Mouse (Mus musculus): ENCODE results near the gene Apol9a. TPM values are rescaled to one million over a fixed set of nuclear protein-coding genes. Genes with fewer than 3 reads are reported as not detected.
"Not testable (repeated sequence)": the region's sequence is repeated elsewhere in the genome, so short reads cannot be mapped to it uniquely, and the experiment has no call there.

Apol9a gene
- polyA plus RNA-seq, 1 experiment from 2014 or later = not detected

- H3K9ac ChIP-seq (ENCODE audit: low read length); H3K4me1 ChIP-seq (replicated peaks; ENCODE audit: control insufficient read depth, insufficient read depth, low read length); H3K9me3 ChIP-seq (ENCODE audit: control insufficient read depth, low read length); H3K36me3 ChIP-seq (ENCODE audit: control insufficient read depth, insufficient read depth, low read length); H3K27me3 ChIP-seq (ENCODE audit: control insufficient read depth, insufficient read depth, low read length); H3K4me2 ChIP-seq (ENCODE audit: low read depth, low read length, severe bottlenecking); ATAC-seq (replicated peaks; ENCODE audit: low FRiP score); H3K27ac ChIP-seq (ENCODE audit: low read depth, low read length); DNase-seq (ENCODE audit: low spot score); H3K4me3 ChIP-seq (ENCODE audit: low read depth, low read length): not testable (repeated sequence)
- WGBS = 38% methylated on average over 2 of the region's 10 CpGs
These were observed 5.9 kb upstream of the Apol9a start for GRCm38 (mm10) chr15:77416655-77417333.

- H3K4me1 ChIP-seq (replicated peaks; ENCODE audit: control insufficient read depth, insufficient read depth, low read length); H3K9ac ChIP-seq (ENCODE audit: low read length); H3K27ac ChIP-seq (ENCODE audit: low read depth, low read length); DNase-seq (ENCODE audit: low spot score); ATAC-seq (replicated peaks; ENCODE audit: low FRiP score); H3K4me2 ChIP-seq (ENCODE audit: low read depth, low read length, severe bottlenecking); H3K27me3 ChIP-seq (ENCODE audit: control insufficient read depth, insufficient read depth, low read length); H3K4me3 ChIP-seq (ENCODE audit: low read depth, low read length); H3K36me3 ChIP-seq (ENCODE audit: control insufficient read depth, insufficient read depth, low read length); H3K9me3 ChIP-seq (ENCODE audit: control insufficient read depth, low read length): not testable (repeated sequence)
- WGBS = 59% methylated on average over 2 of the region's 2 CpGs
These were observed 4.7 kb upstream of the Apol9a start for GRCm38 (mm10) chr15:77415653-77416052.

- 31% methylated on average over 4 of the region's 4 CpGs for WGBS
- not testable (repeated sequence) for H3K27me3 ChIP-seq (ENCODE audit: control insufficient read depth, insufficient read depth, low read length); H3K36me3 ChIP-seq (ENCODE audit: control insufficient read depth, insufficient read depth, low read length); H3K4me1 ChIP-seq (replicated peaks; ENCODE audit: control insufficient read depth, insufficient read depth, low read length); H3K9me3 ChIP-seq (ENCODE audit: control insufficient read depth, low read length); ATAC-seq (replicated peaks; ENCODE audit: low FRiP score); H3K9ac ChIP-seq (ENCODE audit: low read length); H3K4me3 ChIP-seq (ENCODE audit: low read depth, low read length); DNase-seq (ENCODE audit: low spot score); H3K27ac ChIP-seq (ENCODE audit: low read depth, low read length); H3K4me2 ChIP-seq (ENCODE audit: low read depth, low read length, severe bottlenecking)
These were observed 1.8 kb upstream of the Apol9a start for GRCm38 (mm10) chr15:77412695-77413094.

- not testable (repeated sequence) for DNase-seq (ENCODE audit: low spot score); H3K4me3 ChIP-seq (ENCODE audit: low read depth, low read length); H3K27me3 ChIP-seq (ENCODE audit: control insufficient read depth, insufficient read depth, low read length); H3K27ac ChIP-seq (ENCODE audit: low read depth, low read length); H3K4me2 ChIP-seq (ENCODE audit: low read depth, low read length, severe bottlenecking); H3K9me3 ChIP-seq (ENCODE audit: control insufficient read depth, low read length); ATAC-seq (replicated peaks; ENCODE audit: low FRiP score); H3K9ac ChIP-seq (ENCODE audit: low read length); H3K36me3 ChIP-seq (ENCODE audit: control insufficient read depth, insufficient read depth, low read length); H3K4me1 ChIP-seq (replicated peaks; ENCODE audit: control insufficient read depth, insufficient read depth, low read length)
- WGBS = 86% methylated on average over 10 of the region's 10 CpGs
These were observed 4.6 kb downstream of the Apol9a start for GRCm38 (mm10) chr15:77406370-77406769.

GRCm38 (mm10) chr15:77399027-77399426 lies 11.9 kb downstream of the Apol9a start, which contains the start of gene Apol7a:
Gene Apol7a (minus strand): TSS chr15:77399110.
- 62% methylated on average over 9 of the region's 9 CpGs for WGBS
- not testable (repeated sequence) for H3K4me3 ChIP-seq (ENCODE audit: low read depth, low read length); DNase-seq (ENCODE audit: low spot score); H3K4me1 ChIP-seq (replicated peaks; ENCODE audit: control insufficient read depth, insufficient read depth, low read length); H3K27ac ChIP-seq (ENCODE audit: low read depth, low read length); H3K4me2 ChIP-seq (ENCODE audit: low read depth, low read length, severe bottlenecking); H3K9ac ChIP-seq (ENCODE audit: low read length); H3K9me3 ChIP-seq (ENCODE audit: control insufficient read depth, low read length); ATAC-seq (replicated peaks; ENCODE audit: low FRiP score); H3K36me3 ChIP-seq (ENCODE audit: control insufficient read depth, insufficient read depth, low read length); H3K27me3 ChIP-seq (ENCODE audit: control insufficient read depth, insufficient read depth, low read length)

GRCm38 (mm10) chr15:77397450-77398132 lies 13.3 kb downstream of the Apol9a start:
- 87% methylated on average over 11 of the region's 11 CpGs for WGBS
- H3K4me1 ChIP-seq (replicated peaks; ENCODE audit: control insufficient read depth, insufficient read depth, low read length); H3K27ac ChIP-seq (ENCODE audit: low read depth, low read length); H3K4me2 ChIP-seq (ENCODE audit: low read depth, low read length, severe bottlenecking); DNase-seq (ENCODE audit: low spot score); ATAC-seq (replicated peaks; ENCODE audit: low FRiP score); H3K4me3 ChIP-seq (ENCODE audit: low read depth, low read length); H3K36me3 ChIP-seq (ENCODE audit: control insufficient read depth, insufficient read depth, low read length); H3K27me3 ChIP-seq (ENCODE audit: control insufficient read depth, insufficient read depth, low read length); H3K9ac ChIP-seq (ENCODE audit: low read length); H3K9me3 ChIP-seq (ENCODE audit: control insufficient read depth, low read length): not testable (repeated sequence)

GRCm38 (mm10) chr15:77393832-77394231 lies 17.1 kb downstream of the Apol9a start:
- ATAC-seq (replicated peaks; ENCODE audit: low FRiP score); H3K4me1 ChIP-seq (replicated peaks; ENCODE audit: control insufficient read depth, insufficient read depth, low read length); H3K9ac ChIP-seq (ENCODE audit: low read length); H3K9me3 ChIP-seq (ENCODE audit: control insufficient read depth, low read length); H3K27me3 ChIP-seq (ENCODE audit: control insufficient read depth, insufficient read depth, low read length); H3K4me3 ChIP-seq (ENCODE audit: low read depth, low read length); H3K4me2 ChIP-seq (ENCODE audit: low read depth, low read length, severe bottlenecking); H3K27ac ChIP-seq (ENCODE audit: low read depth, low read length); DNase-seq (ENCODE audit: low spot score); H3K36me3 ChIP-seq (ENCODE audit: control insufficient read depth, insufficient read depth, low read length): not testable (repeated sequence)
- 59% methylated on average over 3 of the region's 3 CpGs for WGBS

- Histone ChIP-seq H3K27me3 (ENCODE audit: control insufficient read depth, insufficient read depth, low read length) (no peaks in the 10 kb centered on the region), H3K4me1 (replicated peaks; ENCODE audit: control insufficient read depth, insufficient read depth, low read length) (no peaks in the 10 kb centered on the region), H3K4me3 (ENCODE audit: low read depth, low read length) (no peak overlapping the region), H3K4me2 (ENCODE audit: low read depth, low read length, severe bottlenecking) (no peak overlapping the region), H3K36me3 (ENCODE audit: control insufficient read depth, insufficient read depth, low read length) (no peaks in the 10 kb centered on the region), H3K9ac (ENCODE audit: low read length) (no peak overlapping the region), H3K9me3 (ENCODE audit: control insufficient read depth, low read length) (no peaks in the 10 kb centered on the region), H3K27ac (ENCODE audit: low read depth, low read length) (no peak overlapping the region)
- WGBS = 89% methylated on average over 2 of the region's 2 CpGs
- ATAC-seq (replicated peaks; ENCODE audit: low FRiP score) (no peak), DNase-seq (ENCODE audit: low spot score) (no peak)
These were observed 23.5 kb downstream of the Apol9a start for GRCm38 (mm10) chr15:77387462-77387861.

Measured in forebrain, embryonic 11.5 days (tissue).